Mouse (Mus musculus) testis, adult 2 months (tissue): Measurements from ENCODE around the gene Crocc. TPM values are rescaled to one million over a fixed set of nuclear protein-coding genes. Genes with fewer than 3 reads are reported as not detected.

Experiments
- H3K27ac ChIP-seq: fragments of 200-500 bp; 2 replicates; pipeline ENCODE4 v1.5.1; 2012; ENCODE audit warnings: low read depth, low read length; ENCODE audit not compliant: control insufficient read depth, insufficient read depth
- H3K27me3 ChIP-seq: fragments of 200-500 bp; 2 replicates; pipeline ENCODE4 v1.6.1; 2012; ENCODE audit warnings: mild to moderate bottlenecking, low read length, moderate library complexity; ENCODE audit not compliant: control insufficient read depth, insufficient read depth
- H3K36me3 ChIP-seq: fragments of 200-500 bp; 2 replicates; pipeline ENCODE4 v1.6.1; 2012; ENCODE audit warnings: mild to moderate bottlenecking, low read length; ENCODE audit not compliant: control insufficient read depth, insufficient read depth
- H3K4me1 ChIP-seq: fragments of 200-500 bp; 2 replicates; pipeline ENCODE4 v1.6.1; 2012; ENCODE audit warnings: low read length; ENCODE audit not compliant: control insufficient read depth, insufficient read depth
- H3K4me3 ChIP-seq: fragments of 200-500 bp; 2 replicates; pipeline ENCODE4 v1.5.1; 2012; ENCODE audit warnings: low read depth, mild to moderate bottlenecking, low read length, moderate library complexity, mixed read lengths; ENCODE audit not compliant: control insufficient read depth
- POLR2A ChIP-seq: fragments of 200-500 bp; IDR thresholded peaks from 2 replicates; pipeline ENCODE4 v1.6.1; 2012; ENCODE audit warnings: low read depth, mild to moderate bottlenecking, inconsistent platforms, low read length, moderate library complexity; ENCODE audit not compliant: control insufficient read depth
- polyA plus RNA-seq: library from polyadenylated mRNA; depleted of rRNA; stranded (reverse); fragments of >200 nt; gene quantifications from 2 replicates; pipeline ENCODE4 v1.2.3, GENCODE M21; 2012; rRNA removed

Crocc gene
- polyA plus RNA-seq, 1 experiment = 12.5 TPM

DNA sequence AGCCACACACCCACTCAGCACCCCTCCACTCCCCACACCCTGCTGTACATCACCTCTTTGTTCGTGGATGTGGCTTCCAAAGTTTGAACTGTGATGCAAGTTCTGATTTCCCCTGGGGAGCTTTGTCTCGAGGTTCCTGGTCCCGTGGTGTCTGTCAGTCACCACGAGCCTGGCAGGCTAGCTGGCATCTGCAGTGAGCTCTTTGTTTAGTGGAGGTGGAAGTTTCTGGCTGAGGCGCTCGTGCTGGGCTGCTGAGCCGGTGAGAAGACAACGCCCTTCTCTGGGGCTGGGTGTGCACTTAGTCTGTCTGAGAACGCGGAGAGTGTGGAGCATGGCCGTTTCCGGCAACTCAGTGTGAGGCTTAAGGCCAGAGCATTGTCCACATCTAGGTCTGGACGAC lies 88.7 kb downstream of the Crocc start:
- Histone ChIP-seq H3K4me1 (no peaks in the 10 kb centered on the region), H3K27me3 (no peaks in the 10 kb centered on the region), H3K27ac (no peak overlapping the region), H3K36me3 (no peaks in the 10 kb centered on the region; the same call in none of the 2 replicates), H3K4me3 (no peak overlapping the region)
- TF ChIP-seq POLR2A = no peak

- no peak overlapping the region for H3K4me3 ChIP-seq
- H3K27me3 ChIP-seq = no peaks in the 10 kb centered on the region
- H3K36me3 ChIP-seq = no peaks in the 10 kb centered on the region; the same call in 1 of the 2 replicates
- H3K27ac ChIP-seq = no peak overlapping the region
- peaks cover under 1% of the 10 kb centered on the region; the same call in 1 of the 2 replicates for H3K4me1 ChIP-seq
- TF ChIP-seq POLR2A = no peak
Measured at GRCm38 (mm10) chr4:140967386-140968159, 92.8 kb downstream of the Crocc start.

Other genes with a start within 250 kb of the Crocc start
- gene Padi3, start 249.9 kb downstream of the Crocc start, polyA plus RNA-seq = 1.7 TPM in 2 replicates
- 0.47 and 0.58 TPM in 2 replicates for gene Padi1, start 214.8 kb downstream of the Crocc start, polyA plus RNA-seq
- gene Padi2, start 154.2 kb downstream of the Crocc start, polyA plus RNA-seq = 1.8 and 1.9 TPM in 2 replicates
- gene Sdhb, start 99.3 kb downstream of the Crocc start, polyA plus RNA-seq = 97.1 and 102 TPM in 2 replicates
- gene Atp13a2, start 73.7 kb downstream of the Crocc start, polyA plus RNA-seq = 40.8 and 41.6 TPM in 2 replicates
- gene Mfap2, start 50.1 kb downstream of the Crocc start, polyA plus RNA-seq = 2.3 and 4.7 TPM in 2 replicates
- 27.3 and 30.1 TPM in 2 replicates for gene Necap2, start 17.8 kb upstream of the Crocc start, polyA plus RNA-seq
- gene Spata21, start 27.8 kb upstream of the Crocc start, polyA plus RNA-seq = 518 and 561 TPM in 2 replicates
- 8.2 and 8.6 TPM in 2 replicates for gene Szrd1, start 79.2 kb upstream of the Crocc start, polyA plus RNA-seq
- 10.7 and 11.0 TPM in 2 replicates for gene Fbxo42, start 87.4 kb upstream of the Crocc start, polyA plus RNA-seq
- 2.3 and 2.9 TPM in 2 replicates for gene Rsg1, start 153.4 kb upstream of the Crocc start, polyA plus RNA-seq
- gene Arhgef19, start 178.9 kb upstream of the Crocc start, polyA plus RNA-seq = 0.65 and 1.3 TPM in 2 replicates
- gene Epha2, start 240.7 kb upstream of the Crocc start, polyA plus RNA-seq = 0.75 and 0.83 TPM in 2 replicates